Mouse (Mus musculus) lung, postnatal 14 days (tissue): ENCODE measurements around the gene Stpg4.

Source experiments
- DNase-seq: peaks from one replicate; pipeline ENCODE4 v3.0.0; 2021

The Stpg4 gene

DNA sequence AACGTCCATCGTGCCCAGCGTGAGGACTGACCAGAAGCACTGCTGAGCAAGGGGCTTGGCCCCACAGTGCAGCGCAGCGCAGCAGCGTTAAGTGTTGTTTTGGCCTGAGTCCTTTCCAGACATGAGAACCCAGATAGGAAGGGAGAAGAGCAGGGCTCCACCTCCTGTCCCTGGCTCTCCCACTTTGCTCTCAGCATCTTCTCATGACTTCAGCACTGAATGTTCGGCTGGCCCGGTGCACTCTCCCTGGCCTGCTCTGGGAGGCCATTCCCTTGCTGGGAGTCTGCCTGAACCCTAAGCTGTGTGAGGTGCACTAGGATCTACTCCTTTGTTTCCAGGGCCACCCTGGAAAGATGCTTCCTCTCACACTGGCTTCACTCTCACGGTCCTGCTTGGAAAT lies 79.2 kb downstream of the Stpg4 start:
- no peak for DNase-seq

DNA sequence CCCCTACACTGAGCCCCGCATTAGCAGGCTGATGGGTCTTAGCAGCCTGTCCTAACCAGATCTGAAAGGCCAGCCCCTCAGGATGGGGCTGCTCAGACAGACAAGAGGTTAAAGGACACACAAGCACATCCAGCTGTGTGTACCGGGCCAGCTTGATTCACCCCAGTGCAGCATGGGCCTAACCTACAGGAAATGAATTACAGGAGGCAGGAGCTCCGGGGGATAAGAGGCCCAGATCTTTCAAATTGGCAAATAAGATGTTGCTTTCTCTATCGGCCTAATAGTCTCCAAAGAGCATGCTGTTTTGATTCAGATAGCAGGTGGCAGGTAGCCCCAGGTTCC lies 82.3 kb downstream of the Stpg4 start:
- no peak for DNase-seq

DNA sequence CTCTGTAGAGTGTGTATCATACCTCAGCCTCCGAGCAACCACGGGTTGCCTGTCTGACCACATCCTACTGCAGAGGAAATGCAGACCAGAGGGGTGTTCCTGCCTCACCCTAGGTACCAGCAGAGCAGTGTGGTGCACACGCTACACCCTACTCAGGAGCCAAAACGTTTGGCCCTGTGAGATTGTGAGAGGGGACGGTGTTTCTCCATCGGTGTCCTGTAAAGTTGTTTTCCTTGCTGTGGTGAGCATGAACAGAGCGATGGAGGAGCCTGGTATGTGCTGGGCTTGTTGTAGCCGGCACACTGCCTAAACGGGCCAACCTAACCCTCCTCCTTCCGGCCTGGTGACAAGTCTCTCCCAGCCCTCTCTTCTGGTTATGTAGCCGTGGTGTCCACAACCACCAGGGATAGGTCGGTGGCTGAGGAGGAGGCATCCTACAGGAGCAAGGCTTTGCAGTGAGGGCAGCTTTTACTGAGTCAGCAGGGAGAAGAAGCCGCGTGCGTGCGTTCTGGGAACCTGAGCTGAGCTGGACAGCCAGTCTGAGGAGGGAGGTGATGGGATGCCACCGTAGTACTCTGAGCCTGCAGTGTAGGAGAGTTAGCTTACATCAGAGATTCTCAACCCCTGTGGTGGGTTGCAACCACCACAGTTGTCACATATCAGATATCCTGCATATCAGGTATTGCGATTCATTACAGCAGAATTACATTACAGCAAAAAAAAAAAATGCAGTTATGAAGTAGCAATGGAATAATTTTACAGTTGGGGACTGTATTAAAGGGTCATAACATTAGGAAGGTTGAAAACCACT lies 82.9 kb downstream of the Stpg4 start:
- DNase-seq: no peak

DNA sequence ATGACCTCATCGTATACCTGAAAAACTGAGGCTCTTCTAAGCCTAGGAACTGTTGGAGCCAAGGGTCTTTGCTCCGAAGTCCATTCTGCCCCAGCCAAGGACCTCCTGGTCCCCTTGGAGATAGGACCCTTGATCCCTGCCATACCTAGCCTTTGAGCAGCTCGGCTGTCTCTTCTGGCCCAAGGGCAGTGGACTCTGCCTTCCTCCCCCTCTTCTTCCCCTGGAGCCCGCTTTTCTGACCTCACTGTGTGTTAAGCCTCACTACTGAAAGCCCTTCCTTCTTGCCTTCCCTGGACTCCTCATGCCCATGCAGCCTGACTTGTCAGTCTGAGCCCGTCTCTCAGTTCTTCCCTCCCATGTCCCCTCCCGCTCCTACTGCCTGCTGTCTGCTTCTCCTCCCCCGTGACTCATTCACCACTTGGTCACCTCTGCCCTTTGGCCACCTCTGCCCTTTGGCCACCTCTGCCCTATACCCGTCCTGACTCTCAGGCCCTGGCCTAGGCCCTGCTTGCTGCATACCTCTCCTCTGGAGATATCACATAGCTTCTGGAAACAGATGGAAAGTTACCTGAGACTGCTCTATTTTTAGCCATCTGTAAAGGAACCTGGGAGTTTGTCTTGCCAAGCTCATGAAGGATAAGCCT lies 84.4 kb downstream of the Stpg4 start:
- DNase-seq: no peak
